Mouse (Mus musculus) left cerebral cortex, postnatal 10 days (tissue): ENCODE data around the gene Rdh16f1. TPM values are rescaled to one million over a fixed set of nuclear protein-coding genes. Genes with fewer than 3 reads are reported as not detected.
"Not testable (repeated sequence)": the region's sequence is repeated elsewhere in the genome, so short reads cannot be mapped to it uniquely, and the experiment has no call there.

ENCODE experiments used
- DNase-seq, 2 experiments: peaks; one replicate each; pipeline ENCODE4 v3.0.0; 2021 to 2022; ENCODE audit warnings: low spot score in 2 of 2, mixed read lengths in 1 of 2; ENCODE audit errors: extremely low spot score in 1 of 2
- intact Hi-C: fragments of 180-260 bp; cut with DNase I; formaldehyde crosslinking; loops from one replicate; pipeline ENCODE4 v1.15.1; 2025
- total RNA-seq, 2 experiments: library from RNA; stranded (reverse); gene quantifications; 2 replicates each; pipeline ENCODE4 v1.2.3; 2021

Rdh16f1 gene
- total RNA-seq, 2 experiments from 2014 or later: 0.24 TPM; not detected in 1

DNA sequence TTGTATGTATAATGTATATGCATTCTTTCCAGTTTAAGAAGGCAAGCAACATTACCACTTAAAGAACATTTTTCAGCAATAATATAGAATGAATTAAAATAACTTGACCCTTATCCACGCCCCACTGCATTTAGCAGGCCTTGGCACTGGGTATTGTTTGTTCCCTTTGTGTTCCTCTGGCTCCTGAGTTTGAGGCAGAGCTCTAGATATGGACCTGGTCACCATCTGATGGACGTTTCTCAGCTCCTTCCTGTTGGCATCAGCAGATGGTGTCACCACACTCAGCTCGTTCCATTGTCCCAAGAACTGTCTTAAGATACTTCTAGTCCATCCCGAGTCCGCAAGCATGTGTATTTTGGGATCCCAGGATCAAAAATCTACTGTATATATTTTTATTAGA lies 42.6 kb downstream of the Rdh16f1 start:
- intact Hi-C loops: no loop called here
- DNase-seq: no peak

- DNase-seq: no peak
- intact Hi-C loops: no loop called here
Measured at GRCm38 (mm10) chr10:127804416-127804815, 44.8 kb downstream of the Rdh16f1 start.

- no peak for DNase-seq
- intact Hi-C loops: no loop called here
Measured at GRCm38 (mm10) chr10:127815888-127816287, 56.3 kb downstream of the Rdh16f1 start.

- intact Hi-C loops, DNase-seq: not testable (repeated sequence)
Measured at GRCm38 (mm10) chr10:127817268-127817910, 57.8 kb downstream of the Rdh16f1 start.

DNA sequence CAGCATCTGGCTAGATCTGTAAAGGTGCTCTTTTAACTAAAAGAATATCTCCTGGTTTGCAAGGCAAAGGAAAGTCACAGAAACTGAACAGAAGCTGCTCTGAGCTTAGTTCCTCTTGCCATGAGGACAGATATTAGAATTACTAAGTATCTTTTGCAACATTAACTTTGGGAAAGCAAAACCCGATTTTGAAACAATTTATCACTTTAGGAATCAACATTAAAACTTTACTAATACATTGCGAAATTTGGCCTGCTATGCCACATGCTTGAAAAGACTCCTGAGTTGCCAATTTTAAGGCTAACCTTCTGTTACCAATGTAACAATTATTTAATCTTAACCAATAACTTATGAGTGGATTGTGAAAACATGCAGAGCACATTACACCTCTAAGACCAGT lies 62.2 kb downstream of the Rdh16f1 start:
- intact Hi-C loops, DNase-seq: not testable (repeated sequence)

DNA sequence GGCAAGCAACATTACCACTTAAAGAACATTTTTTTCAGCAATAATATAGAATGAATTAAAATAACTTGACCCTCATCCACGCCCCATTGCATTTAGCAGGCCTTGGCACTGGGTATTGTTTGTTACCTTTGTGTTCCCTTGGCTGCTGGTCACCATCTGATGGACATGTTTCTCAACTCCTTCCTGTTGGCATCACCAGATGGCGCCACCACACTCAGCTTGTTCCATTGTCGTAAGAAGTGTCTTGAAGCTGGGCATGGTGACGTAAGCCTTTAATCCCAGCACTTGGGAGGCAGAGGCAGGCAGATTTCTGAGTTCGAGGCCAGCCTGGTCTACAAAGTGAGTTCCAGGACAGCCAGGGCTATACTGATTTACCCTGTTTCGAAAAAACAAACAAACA lies 65.8 kb downstream of the Rdh16f1 start:
- DNase-seq: no peak
- intact Hi-C loops: no loop called here

DNA sequence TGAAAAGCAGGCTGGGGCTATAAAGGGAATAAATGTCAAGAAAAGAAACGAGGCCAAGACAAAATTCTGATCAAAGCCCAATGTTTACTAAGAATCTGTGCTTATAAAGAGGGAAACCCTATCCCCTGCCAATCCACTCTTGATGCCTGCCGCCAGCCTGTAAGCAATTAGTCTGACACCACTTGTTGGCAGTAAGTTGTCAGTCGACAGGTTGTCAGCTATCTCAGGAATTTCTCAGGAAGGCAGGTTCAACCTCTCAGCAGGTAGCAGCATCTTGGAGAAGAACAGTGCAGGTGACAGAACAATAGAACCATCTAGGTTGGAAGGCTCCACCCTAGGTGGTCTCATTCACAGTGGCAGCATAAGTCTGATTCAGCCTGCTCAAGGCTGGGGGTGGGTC lies 69.5 kb downstream of the Rdh16f1 start:
- no peak for DNase-seq
- intact Hi-C loops: no loop called here

DNA sequence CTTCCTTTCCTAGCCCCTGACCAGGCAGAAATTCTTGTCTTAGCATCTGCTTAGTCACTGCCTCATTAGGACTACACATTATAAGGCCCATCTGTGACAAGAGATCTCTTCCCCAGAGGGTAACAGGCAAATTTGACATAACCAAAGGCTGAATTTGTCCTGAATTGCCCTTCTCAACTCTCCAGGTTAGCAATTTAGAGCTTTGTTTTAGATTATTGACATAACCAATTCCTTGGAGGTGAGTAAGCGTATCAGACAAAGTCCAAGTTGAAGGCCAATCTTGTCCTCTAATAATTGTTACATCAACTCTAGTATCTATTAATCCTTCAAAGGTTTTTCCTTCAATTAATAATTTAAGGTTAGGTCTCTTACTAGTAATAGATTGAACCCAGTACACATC lies 74.6 kb downstream of the Rdh16f1 start:
- DNase-seq, intact Hi-C loops: not testable (repeated sequence)

DNA sequence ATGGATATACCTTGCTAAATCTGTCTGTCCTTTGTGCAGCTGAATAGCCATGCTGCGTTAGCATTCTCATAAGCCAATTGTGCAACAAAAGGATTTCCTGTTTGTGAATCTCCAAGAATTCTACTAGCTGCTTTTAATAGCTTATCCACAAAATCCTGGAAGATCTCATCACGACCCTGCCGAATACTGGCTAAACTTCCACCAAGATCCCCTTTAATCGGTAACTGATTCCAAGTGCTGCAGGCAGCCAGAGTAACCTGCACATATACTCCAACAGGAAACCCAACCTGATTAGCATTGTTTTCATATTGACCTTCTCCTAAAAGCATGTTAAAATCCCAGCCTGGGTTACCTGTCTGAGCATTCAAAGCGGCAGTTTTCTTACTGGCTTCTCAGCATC lies 75.7 kb downstream of the Rdh16f1 start:
- intact Hi-C loops: no loop called here
- no peak for DNase-seq

DNA sequence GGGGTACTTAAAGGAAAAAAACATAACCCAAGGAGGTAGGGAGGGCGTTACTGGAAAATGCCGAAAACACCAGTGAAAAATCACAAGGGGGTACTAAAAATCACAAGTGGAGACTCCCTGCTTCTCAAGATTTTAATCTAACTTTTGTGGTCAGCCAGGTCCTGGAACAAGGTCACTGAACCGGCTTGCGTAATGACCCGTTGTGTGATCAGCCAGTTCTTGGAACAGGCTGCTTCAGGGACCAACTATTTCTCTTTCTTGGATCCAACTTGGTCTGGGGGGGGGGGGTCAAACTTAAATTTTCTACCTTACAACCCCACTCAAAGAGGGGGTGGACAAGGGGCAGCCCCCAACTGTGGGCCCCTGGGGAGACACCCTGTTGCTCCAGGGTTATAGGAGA lies 78.2 kb downstream of the Rdh16f1 start:
- DNase-seq, intact Hi-C loops: not testable (repeated sequence)

DNA sequence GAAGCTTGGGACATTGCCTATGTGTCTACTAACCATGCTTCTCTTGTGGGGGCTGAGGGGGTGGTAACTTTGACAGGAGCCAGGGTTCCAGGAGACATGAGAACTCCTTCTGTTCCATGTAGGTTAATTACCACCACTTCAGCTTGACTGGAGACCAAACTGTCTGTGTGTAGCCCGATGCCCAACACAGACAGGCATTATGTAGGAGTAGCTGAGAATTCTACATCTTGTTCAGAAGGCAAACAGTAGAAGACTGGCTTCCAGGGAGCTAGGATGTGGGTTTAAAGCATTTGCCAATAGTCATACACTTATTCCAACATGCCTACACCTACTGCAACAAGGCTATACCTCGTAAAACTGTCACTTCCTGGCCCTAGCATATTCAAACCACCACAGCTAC lies 79.0 kb downstream of the Rdh16f1 start:
- intact Hi-C loops: no loop called here
- no peak for DNase-seq

GRCm38 (mm10) chr10:127840776-127841175 lies 81.2 kb downstream of the Rdh16f1 start:
- intact Hi-C loops: no loop called here

More at GRCm38 (mm10) chr10:127840776-127841175, 81.2 kb downstream of the Rdh16f1 start:
- no peak for DNase-seq

Other genes with a start within 250 kb of the Rdh16f1 start
- 1 to 10 TPM; 6.0 to 7.0 TPM for gene Ndufa4l2, start 244.8 kb upstream of the Rdh16f1 start, total RNA-seq
- 10 to 100 TPM; 28.3 to 32.8 TPM for gene Shmt2, start 237.3 kb upstream of the Rdh16f1 start, total RNA-seq
- gene Nxph4, start 225.2 kb upstream of the Rdh16f1 start, total RNA-seq: 1 to 10 TPM; 5.8 to 8.5 TPM
- gene Lrp1, start 138.6 kb upstream of the Rdh16f1 start, total RNA-seq: 100 to 1,000 TPM; 264 to 283 TPM
- 10 to 100 TPM in 1 of 2 experiments, 1 to 10 TPM in 1; 9.4 to 10.2 TPM for gene Stat6, start 116.8 kb upstream of the Rdh16f1 start, total RNA-seq
- gene Nemp1, start 92.9 kb upstream of the Rdh16f1 start, total RNA-seq: 1 to 10 TPM; 3.4 to 4.4 TPM
- 10 to 100 TPM; 28.5 to 32.1 TPM for gene Nab2, start 91.2 kb upstream of the Rdh16f1 start, total RNA-seq
- under 1 TPM; 0.28 TPM for gene Myo1a, start 54.6 kb upstream of the Rdh16f1 start, total RNA-seq
- gene Tac2, start 35.3 kb upstream of the Rdh16f1 start, total RNA-seq: 10 to 100 TPM; 14.5 to 17.8 TPM
- 1 to 10 TPM; 8.8 to 10.0 TPM for gene Zbtb39, start 20.2 kb upstream of the Rdh16f1 start, total RNA-seq
- 1 to 10 TPM; 1.3 to 1.6 TPM for gene Gpr182, start 8.1 kb upstream of the Rdh16f1 start, total RNA-seq
- under 1 TPM; 0.19 to 0.28 TPM for gene Rdh1, start 66 bp upstream of the Rdh16f1 start, total RNA-seq
- gene Rdh9, start 16.6 kb downstream of the Rdh16f1 start, total RNA-seq: under 1 TPM; 0.47 to 0.66 TPM
- gene Rdh16, start 41.4 kb downstream of the Rdh16f1 start, total RNA-seq: under 1 TPM; 0.21 to 0.39 TPM
- not detected for gene Rdh19, start 90.1 kb downstream of the Rdh16f1 start, total RNA-seq
- not detected for gene Rdh16f2, start 106.7 kb downstream of the Rdh16f1 start, total RNA-seq
- gene Rdh7, start 129.0 kb downstream of the Rdh16f1 start, total RNA-seq: not detected
- not detected for gene Sdr9c7, start 138.7 kb downstream of the Rdh16f1 start, total RNA-seq
- gene Hsd17b6, start 247.8 kb downstream of the Rdh16f1 start, total RNA-seq: not detected